ENCODE assay signal across 8 mouse cellular contexts in the genomic region with DNA sequence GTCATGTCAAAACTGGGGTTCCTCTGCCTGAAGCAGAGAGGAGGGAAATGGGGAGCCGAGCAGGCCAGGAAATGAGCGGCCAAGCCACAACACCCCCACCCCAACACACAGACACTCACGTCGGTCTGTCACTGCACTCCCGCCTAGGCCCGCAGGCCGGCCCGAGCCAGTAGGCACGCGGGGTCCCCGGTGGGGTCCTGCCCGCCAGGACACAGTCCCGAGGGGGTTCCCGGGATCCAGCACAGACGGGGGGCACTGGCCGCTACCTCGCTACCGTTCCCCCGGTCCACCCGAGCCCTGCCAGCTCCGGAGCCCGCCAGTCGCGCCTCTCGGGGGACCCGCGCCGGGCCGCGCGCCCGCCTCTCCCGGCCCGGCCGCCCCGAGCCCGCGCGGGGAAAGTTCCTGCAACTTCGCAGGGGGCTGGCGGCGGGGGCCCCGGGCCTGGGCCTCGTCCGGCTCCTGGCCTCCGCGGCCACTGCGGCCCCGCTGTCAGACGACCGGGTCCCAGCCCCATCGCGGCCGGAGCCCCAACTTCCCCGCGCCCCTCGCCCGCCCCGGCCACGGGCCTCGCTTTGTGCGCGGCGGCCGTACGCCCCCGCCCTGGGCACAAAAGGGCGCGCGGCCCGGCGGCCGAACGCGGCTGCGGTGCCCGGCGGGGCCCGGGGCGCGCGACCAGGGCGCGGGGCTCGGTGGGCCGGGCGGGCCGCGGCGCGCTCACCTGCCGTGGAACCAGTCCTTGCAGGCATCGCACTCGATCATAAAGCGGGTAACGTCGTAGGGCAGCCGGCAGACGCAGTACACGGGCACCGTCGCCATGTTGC. TPM values are rescaled to one million over a fixed set of nuclear protein-coding genes. Genes with fewer than 3 reads are reported as not detected.
DNase-seq lines count a peak whose midpoint lies in the region; TF ChIP-seq lines count a peak whose summit lies in the region.

No protein-coding gene starts in this region.

- peak; percentile 42 for TF ChIP-seq POLR2A in embryonic fibroblast, embryonic 13.5 days (IDR thresholded peaks at IDR 0.05; ENCODE audit: low read depth, low read length)

- no peak for TF ChIP-seq CTCF in embryonic fibroblast, embryonic 13.5 days (IDR thresholded peaks at IDR 0.05; ENCODE audit: borderline replicate concordance, insufficient read depth, low read length)

- intact Hi-C loops in heart, postnatal 36 days (cut with DNase I): loop anchor here (1.0 to 5.0 kb wide), 2 partner anchors 8 to 317 kb away; a partner anchor contains a TSS

- peaks cover 6% of the 10 kb centered on the region for H3K4me1 ChIP-seq in embryonic fibroblast, embryonic 13.5 days (ENCODE audit: control insufficient read depth, insufficient read depth, low read length)

- peak overlapping the region; percentile 12; the same call in 1 of the 2 replicates for H3K27ac ChIP-seq in embryonic fibroblast, embryonic 13.5 days (ENCODE audit: insufficient read depth, low read length)

- H3K4me3 ChIP-seq in embryonic fibroblast, embryonic 13.5 days (ENCODE audit: insufficient read depth, low read length): peak overlapping the region; percentile 84

- peak; percentile 66 for DNase-seq in kidney, adult 18-20 months
- no peak for DNase-seq in kidney, adult 8-10 months
- DNase-seq in ZHBTc4 (ENCODE audit: low read depth, low spot score) (peak; percentile 56), liver (peak; percentile 38)
- DNase-seq in heart, postnatal 36 days: peak; percentile 59 to 73
- peak; percentile 76 for DNase-seq in naive thymus-derived CD4-positive, alpha-beta T cell, adult 2 months (ENCODE audit: low read depth)
- peak; percentile 62 to 70 for DNase-seq in thymus, adult 18-20 months

RNA-seq across cellular contexts. Expression of a gene that starts 0.8 kb away (rescaled TPM):
- polyA plus RNA-seq in embryonic fibroblast, embryonic 13.5 days (2011; ENCODE audit: insufficient read length, low read depth, missing spikeins): 24.7 and 29.4 TPM in 2 replicates
- 10 to 100 TPM; 27.5 to 28.8 TPM for total RNA-seq in heart, postnatal 36 days (2021)

Comparison
In these comparisons a context has a peak if more than half of its experiments do, and no peak if none do; other contexts are left out.
1. DNase-seq: peak in kidney, adult 18-20 months (single experiment), ZHBTc4 (single experiment), heart, postnatal 36 days (2 of 2), liver (single experiment), naive thymus-derived CD4-positive, alpha-beta T cell, adult 2 months (single experiment) and thymus, adult 18-20 months (2 of 2); none in kidney, adult 8-10 months (0 of 2).